Mouse (Mus musculus): ENCODE measurements at regions not wholly inside any gene's neighbourhood (a gene's known extent, or its start where the extent isn't known, plus 50 kb on each side); places are given as distances from the start of the nearest gene placed in this dataset.
A peak's percentile ranks its signal among the peaks of the same experiment; 100 is the strongest.
"Not testable (repeated sequence)": the region's sequence is repeated elsewhere in the genome, so short reads cannot be mapped to it uniquely, and the experiment has no call there.

DNA sequence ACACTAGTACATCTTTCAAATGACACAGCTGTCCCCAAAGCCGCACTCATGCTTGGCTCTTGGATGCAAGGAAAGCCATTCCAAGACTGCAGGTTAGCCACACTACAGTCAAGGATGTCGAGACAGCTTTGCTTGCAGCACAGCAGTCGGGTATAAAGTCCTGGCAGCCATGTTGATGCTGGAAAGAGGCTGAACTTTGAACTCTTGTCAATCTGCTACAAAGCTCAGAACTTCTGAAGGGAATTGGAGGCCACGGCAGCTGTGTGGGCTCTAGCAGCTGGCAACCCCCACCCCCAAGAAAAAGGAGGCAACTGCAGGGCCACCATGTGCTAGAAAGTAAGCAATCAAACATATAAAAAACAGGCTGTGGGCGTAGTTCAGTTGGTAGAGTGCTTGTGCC is 90.0 kb upstream of the Zcchc2 start:
- no peak for DNase-seq (ENCODE audit: low spot score in 2 of 2)

DNA sequence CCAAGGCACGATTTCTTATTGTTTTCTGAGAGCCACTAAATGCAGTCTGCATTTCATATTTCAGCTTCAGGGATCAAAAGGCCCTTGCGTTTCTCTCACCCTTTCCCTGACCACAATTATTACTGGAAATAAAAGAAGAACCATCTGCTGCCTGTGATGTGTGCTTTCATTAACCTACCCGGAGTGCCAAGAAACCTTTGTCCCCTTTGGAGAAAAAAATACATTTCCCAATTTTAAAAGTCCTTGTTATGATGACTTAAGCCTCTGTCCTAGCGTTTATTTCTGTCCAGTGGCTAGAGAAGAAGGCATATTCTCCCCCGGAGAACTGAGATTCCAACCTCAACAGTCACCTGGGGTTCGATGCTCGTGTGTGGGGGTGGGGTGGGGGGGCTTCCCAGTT is 89.3 kb upstream of the Zcchc2 start:
- no peak for DNase-seq (ENCODE audit: low spot score in 2 of 2)

DNA sequence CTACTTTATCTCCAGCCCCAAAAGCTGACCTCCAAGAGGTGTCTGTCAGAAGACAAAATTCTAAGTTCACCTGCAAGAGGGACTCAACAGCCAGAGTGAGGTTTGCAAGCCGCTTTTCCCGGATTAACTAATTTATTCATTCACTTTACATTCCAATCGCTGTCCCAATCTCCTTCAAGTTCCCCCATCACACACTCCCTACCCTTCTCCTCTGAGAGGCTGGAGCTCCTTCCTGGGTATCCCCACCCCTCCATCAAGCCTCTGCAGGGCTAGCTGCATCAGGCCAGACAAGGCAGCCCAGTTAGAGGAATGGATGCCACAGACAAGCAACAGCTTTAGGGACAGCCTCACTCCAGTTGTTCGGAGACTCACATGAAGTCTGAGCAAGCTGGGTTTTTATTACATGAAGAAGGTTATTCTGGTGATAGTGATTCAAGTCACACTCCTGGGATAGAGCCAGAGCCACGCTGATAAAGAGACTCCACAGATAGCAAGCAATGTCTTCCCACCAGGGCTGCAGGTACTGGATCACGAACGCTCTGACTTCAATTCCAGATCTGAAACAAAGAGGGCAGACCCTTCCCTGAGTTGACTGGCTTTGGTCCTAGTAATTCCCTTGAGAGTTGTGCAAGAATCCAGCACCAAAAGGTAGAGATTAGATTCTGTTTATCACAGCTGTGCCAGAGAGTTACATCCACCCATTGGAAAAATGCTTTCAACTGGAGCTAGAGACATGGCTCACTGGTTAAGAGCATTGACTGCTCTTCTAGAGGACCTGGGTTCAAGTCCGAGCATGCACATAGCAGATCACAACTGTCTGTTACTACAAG is 86.7 kb upstream of the Zcchc2 start:
- no peak for DNase-seq (ENCODE audit: low spot score in 2 of 2)

DNA sequence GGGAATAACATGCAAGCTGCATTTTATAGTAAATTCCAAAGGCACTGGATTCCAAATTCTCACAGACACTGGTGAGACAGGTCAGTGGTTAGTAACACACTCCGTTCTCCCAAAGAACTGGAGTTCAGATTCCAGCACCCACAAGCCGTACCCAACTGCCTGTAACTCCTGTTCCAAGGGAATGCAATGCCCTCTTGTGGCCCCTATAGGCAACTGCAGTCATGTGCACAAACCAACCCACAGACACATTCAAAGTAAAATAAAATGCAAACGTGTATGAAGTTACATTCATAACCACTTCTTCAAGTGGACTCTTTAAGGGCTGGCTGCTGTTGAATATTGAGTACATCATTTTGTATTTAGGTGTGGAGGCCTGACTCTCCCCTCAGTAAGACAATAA is 85.5 kb upstream of the Zcchc2 start:
- DNase-seq (ENCODE audit: low spot score in 2 of 2) = no peak

- no peak for DNase-seq (ENCODE audit: low spot score in 2 of 2)
These were observed 84.3 kb upstream of the Zcchc2 start for GRCm38 (mm10) chr1:105905785-105906426.

DNA sequence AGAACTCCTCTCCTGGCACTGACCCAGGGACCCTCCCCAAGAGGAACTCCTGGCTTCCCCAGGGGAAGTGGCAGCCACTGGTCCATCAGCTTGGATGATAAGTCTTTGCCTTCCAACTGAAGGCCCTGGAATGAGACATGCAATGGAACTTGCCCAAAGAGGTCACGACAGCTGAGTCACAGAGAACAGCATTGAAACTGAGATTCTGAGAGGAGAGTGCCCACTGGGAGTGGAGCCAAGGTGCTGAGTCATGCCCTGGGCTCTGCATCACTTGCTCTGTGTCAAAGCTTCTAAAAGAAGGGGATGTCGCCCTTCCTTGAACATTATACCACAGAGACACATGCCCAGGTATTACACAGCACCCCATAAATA is 83.8 kb upstream of the Zcchc2 start:
- DNase-seq (ENCODE audit: low spot score in 2 of 2) = peak in 1 of 2 experiments; percentile 31

DNA sequence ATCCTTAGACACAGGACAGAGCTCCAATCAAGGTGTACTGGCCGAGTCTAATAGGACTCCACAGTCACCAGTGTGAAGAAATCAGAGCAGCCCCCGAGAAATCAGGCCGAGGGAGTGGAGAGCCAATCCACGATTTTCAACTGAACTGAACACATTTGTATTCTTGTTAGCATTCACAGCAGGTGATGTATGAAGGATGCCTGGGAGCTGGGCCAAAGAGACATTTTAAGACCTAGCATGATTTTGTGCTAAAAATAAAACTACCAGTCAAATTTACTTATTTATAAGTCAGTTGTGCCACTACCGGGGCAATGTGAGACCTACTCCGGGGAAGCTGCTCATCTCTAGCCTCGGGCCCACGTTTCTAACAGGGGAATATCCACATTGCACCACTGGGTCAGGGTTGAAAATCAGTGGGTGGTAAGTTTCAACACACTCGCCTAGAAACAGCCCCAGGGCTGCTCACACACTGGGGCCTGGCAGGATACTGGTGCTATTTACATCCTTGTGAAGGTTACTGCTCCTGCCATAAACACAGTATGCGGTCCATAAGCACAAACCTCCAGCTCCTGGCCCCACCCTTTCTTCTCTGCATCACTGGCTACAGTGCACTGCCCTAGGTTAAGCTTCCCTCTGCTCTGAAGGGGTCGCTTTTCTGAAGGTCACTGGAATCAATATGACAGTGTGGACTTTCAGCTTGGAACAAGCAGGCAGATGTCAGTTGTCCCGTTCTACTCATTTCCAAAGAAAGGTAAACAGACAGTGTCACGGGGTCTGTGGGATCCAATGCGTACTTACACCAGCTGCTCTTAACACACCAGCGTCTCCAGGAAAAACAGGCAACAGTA is 82.0 kb upstream of the Zcchc2 start:
- DNase-seq (ENCODE audit: low spot score in 2 of 2) = peak in 1 of 2 experiments; percentile 37

DNA sequence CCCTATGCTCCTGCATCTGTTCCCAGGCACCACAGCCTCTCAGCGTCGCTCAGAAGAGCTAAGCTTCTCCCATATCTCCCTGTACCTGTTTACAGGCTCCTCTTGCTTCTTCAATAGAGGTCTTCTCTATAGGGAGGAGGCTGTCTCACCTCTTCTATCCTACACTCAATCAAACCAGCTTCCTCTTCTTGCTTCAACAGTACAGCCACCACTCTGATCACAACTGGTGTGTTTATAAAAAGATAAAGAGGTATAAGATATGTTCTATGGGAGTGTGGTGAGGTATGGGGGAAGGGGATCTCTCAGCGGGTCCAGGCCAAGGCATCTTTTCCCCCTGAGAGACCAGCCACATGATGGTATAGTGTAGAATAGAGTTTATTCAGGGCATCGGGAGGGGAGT is 81.1 kb upstream of the Zcchc2 start:
- DNase-seq (ENCODE audit: low spot score in 2 of 2) = no peak

- no peak for DNase-seq (ENCODE audit: low spot score in 2 of 2)
These were observed 78.5 kb upstream of the Zcchc2 start for GRCm38 (mm10) chr1:105911714-105912113.

DNA sequence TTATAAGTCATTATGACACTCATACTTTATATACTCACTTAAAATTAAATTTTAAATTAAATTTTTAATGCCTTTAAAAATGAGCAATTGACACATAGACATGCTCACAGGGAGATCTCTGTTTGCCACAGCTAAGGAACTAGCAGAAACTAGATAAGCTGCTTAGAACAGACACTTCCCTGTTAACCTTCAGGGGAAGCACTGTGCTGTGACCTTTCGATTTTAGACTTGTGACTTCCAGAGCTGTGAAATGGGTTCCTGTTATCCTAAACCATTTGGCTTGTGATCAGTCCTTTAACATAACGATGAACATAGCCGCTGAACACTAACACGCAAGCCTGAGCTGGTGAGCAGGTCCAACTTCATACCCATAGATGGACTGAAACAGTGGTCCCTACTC is 68.4 kb upstream of the Zcchc2 start:
- no peak for DNase-seq (ENCODE audit: low spot score in 2 of 2)

DNA sequence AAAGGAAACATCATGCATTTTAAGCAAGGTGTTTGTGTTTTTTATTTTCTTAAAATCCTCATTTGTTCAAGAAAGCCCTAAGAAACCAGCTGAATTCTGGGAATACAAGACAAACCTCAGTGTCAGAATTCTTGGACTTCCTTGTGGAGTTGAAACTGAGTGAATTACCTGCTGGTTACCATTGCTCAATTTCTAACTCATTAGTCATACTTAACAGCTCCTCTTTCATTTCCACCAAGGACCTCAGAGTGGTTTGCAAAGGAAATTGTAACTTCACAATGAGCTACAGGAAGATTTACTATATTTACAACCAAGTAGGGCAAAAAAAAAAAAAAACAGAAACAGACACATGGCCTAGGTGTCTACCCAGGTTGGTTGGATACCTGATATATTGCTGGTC is 67.6 kb upstream of the Zcchc2 start:
- no peak for DNase-seq (ENCODE audit: low spot score in 2 of 2)

DNA sequence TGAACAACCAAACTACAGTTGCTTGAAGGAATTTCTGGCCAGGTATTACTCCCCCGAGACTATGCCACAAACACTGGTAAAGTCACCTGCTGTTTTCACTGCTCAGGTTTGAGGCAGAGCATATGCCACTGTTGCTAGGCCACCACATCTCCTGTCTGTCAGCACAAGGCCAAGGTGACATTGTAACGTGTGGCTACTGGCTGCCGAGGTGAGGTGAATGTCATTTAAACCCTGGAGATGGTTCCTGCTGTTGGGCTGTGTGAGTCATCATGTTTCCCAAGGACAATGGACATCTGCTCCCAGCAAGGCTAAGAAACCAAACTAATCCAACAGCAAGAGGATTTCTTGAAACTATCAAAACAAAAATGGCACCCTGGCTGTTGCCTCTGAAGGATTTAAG is 67.2 kb upstream of the Zcchc2 start:
- no peak for DNase-seq (ENCODE audit: low spot score in 2 of 2)

- DNase-seq (ENCODE audit: low spot score in 2 of 2) = no peak
These were observed 64.4 kb upstream of the Zcchc2 start for GRCm38 (mm10) chr1:105925617-105926370.

DNA sequence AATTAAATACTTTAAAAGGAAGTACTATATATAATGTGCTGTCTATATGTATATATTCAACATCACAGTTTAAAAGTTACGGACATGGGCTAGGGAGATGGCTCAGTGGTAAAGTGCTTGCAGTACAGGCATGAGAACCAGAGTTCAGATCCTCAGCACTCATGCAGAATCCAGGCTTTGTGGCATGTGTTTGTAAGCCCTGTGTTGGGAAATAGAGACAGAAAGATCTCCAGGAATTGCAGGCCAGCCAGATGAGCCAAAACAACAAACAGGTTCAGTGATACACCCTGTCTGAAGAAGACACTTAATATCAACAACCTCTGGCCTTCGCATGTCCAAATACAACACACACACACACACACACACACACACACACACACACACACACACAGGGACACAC is 63.3 kb upstream of the Zcchc2 start:
- DNase-seq (ENCODE audit: low spot score in 2 of 2) = no peak

GRCm38 (mm10) chr1:105930841-105931240 is 59.4 kb upstream of the Zcchc2 start:
- no peak for DNase-seq (ENCODE audit: low spot score in 2 of 2)

DNA sequence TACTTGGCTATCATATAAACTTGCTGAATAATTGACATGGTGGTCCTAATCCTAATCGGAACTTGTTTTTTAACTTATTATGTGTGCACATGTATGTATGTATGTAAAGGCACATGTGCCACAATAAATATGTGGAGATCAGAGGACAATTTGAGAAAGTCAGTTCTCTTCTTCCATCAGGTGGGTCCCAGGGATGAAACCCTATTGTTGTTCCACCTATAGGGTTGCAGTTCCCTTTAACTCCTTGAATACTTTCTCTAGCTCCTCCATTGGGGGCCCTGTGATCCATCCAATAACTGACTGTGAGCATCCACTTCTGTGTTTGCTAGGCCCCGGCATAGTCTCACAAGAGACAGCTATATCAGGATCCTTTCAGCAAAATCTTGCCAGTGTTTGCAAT is 56.0 kb upstream of the Zcchc2 start:
- DNase-seq (ENCODE audit: low spot score in 2 of 2) = not testable (repeated sequence)

All from layer of hippocampus, adult 18-20 months (tissue).